Mouse (Mus musculus) gastrocnemius, adult 18-20 months (tissue): ENCODE data around the gene Hacd4. TPM values are rescaled to one million over a fixed set of nuclear protein-coding genes. Genes with fewer than 3 reads are reported as not detected.
A peak's percentile ranks its signal among the peaks of the same experiment; 100 is the strongest.
"Not testable (repeated sequence)": the region's sequence is repeated elsewhere in the genome, so short reads cannot be mapped to it uniquely, and the experiment has no call there.

ENCODE experiments used
- DNase-seq: peaks from one replicate; pipeline ENCODE4 v3.0.0; 2021; ENCODE audit warnings: low spot score
- total RNA-seq, 2 experiments: library from RNA; stranded (reverse); gene quantifications; 2 replicates each; pipeline ENCODE4 v1.2.3; 2021

The Hacd4 gene
- total RNA-seq, 2 experiments from 2014 or later = 0.84 to 0.93 TPM

DNA sequence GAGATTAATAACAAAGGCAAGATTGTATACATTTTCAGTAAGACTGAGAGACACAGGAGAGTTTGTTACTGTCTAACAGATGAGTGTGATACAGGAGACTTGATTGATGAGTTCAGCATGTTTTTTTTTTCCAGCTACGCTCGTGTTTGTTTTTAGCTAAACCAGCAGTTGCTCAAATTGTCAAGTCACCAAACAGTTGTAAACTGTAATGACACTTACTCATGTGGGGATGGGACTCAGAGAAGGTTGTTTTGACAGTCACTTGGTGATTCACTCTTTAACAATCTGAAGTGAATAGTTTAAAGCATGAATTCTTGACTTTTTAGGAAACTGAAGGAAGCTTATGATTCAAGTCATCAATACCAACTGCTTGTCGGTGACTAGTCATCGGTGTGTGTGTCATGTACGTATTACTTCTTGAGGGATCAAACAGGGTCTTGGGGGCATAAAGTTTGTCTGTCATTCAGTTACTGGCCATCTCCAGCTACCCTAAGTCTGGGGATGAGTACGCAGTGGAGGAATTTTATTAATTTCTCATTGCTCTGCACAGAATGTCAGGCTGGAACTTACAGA lies 2.0 kb downstream of the Hacd4 start:
- no peak for DNase-seq

DNA sequence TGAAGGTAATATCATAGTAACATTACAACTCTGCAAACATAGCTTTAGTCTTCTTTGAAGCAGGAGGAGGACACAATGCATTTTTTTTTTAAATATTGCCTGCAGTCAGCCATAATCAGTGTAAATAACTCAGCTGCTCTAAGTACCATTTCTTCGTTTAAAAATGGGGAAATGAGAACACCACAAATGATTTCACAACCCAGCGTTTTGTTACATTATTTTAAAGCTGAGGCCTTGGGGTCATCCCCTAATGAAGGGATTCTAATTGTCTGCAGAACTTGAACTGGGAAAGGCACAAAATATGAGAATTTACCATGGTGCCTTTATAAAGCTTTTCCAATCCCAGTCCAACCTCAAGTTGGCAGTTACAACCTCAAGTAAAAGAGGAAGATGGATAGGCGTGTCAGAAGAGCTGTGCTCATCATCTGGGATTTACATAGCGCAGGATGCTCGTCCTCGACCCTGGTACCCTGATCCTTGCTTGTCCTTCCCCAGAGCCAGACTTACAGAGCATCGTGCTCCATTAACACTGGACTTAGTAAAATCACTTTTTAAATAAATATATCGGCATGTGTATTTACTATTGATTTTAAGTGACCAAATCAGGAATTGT lies 6.2 kb downstream of the Hacd4 start:
- DNase-seq = no peak

DNA sequence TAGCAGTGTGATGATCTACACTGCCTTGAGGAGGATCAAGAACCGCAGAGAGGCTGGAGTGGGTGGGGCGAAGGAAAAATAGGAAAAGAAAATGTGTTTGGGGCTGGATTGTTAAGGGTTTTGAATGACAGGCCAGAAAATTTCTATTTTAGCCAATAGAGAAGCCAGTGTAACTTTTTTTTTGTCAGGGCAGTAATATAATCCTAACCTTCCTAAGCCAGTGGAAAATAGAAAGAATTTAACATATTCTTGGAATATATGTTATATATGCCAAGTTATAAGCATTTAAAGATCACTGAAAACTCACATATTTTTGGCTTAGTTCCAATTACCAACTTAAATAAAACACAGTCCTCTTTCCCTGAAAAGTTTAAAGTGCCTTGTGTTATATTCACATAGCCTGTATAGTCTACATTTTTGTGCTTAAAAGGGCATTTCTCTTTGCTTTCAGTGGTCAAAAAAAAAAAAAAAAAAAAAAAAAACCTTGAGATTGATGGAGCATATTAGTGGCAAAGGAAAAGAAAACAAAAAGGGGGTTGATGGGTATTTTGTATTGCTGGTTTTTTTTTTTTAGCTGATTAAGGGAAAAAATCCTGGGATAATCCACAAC lies 11.0 kb downstream of the Hacd4 start:
- DNase-seq = no peak

DNA sequence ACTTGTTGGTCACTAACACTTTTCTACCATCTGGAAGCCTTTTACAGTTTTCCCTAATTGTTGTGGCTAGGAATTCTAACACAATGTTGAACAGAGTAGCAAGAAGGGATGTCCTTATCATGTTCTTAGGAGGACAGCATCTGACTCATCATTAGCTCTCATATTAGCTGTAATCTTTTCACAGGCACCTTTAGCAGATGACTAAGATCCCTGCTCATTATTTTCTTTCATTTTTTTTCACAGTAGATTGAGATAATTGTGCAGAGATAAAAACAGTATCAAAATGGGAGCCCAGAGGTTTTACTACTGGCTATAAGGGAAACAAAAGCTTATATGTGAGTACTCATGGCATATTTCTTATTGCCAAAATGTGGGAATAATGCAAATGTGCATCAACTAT lies 14.2 kb downstream of the Hacd4 start:
- DNase-seq = no peak

DNA sequence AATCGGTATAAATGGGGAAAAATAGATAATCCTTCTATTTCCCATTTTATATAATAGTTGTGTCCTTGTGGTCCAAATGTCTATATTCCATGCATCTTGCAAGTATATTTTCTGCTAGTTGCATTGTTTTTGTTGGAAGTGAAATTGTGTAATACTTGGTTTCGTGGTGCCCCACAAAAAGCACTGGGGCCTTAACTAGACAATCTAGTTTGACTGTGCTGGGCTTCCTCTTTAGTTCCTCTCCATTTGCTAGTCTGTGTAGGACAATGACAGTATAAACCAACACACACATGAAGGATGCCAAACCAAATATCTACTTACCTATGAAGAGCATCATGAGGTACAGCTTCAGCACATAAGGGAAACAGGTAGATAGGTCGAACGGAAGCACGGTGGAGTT lies 19.4 kb downstream of the Hacd4 start:
- no peak for DNase-seq

DNA sequence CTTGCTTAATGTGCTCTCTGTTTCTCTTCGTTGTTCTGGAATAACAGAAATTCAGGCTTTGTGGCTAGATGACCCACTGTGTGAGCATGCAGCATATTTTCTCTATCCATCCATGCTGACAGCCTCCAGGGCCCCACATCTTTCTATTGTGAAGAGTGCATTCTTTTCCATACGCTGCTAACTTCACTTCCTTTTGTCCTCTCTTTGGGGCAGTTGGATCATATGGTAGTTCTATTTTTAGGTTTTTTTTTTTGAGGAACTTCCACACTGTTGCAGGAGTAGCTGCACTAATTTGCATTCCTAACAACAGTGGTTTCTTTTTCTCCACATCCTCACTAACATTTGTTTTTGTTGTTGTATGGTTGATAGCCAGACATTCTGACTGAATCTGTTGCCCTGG lies 23.7 kb downstream of the Hacd4 start:
- no peak for DNase-seq

DNA sequence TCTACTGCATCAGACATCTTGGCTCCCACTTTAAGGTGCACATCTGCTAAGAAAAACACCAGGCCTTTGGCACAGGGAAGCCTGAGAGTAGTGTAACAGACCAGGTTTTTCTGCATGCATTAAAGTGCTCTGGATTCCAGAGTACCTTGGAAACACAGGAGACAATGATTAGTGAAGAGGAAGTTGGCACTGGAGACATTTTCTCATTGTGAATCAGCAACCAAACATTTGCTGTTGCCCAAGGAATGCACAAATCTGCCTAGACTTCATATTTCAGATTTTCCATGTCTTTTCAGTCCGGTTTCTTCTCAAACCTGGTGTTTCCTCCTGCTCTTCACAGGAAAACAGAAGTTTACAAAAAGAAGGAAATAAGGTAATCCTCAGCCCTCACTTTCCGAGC lies 26.4 kb downstream of the Hacd4 start:
- DNase-seq = no peak

DNA sequence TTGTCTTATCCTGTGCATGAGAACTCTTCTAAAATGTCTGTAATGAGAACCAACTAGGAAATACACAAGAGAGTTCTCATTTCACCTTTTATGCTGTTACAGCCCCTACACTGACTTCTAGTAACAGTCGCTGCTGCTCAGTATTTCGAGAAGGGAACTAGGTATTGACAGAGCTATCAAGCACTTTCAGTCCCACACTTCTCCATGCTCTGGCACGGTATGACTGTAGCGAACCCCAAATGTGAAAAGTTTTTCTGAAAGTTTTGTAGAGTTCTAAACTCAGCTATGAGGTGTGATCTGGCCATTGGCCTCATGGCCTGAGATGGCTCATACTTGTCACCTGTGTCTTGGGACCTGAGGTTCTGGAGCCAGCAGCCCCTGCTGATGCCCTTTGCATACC lies 29.4 kb downstream of the Hacd4 start:
- no peak for DNase-seq

DNA sequence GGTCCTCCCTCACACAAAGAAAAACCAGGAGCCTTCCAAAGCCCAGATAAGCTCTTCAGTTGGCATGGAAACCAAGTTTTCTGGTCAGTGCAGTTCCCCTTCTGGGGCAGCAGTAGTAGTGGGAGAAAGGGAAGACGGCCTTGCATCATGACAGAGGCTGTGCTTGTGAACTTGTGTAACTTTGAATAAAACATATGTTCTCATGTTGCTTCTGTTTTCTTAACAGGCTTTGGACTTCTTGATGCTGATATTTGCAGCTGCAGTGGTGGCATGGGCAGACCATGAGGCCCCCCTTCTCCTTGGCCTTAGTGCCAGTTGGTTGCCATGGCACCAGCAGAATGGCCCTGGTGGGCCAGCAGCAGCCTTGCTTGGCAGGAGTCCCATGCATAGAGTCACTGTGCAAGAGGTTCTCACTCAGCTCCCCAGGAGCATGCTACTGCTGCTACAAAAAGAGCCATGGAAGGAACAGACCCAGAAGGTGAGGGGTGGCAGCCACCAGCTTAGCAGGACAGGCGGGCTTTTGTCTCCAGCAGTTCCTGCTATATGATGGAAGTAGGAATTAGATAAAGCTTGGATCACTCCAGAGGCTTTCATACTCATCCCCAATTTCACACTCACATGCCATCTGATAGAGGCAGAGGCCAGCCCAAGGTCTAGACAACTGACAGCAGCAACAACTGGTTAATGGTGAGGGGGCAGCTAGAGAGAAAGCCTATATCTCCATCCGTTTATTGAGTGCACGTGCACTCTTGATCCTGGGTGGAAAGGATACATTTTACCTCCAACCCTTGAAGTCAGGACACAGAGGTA lies 31.6 kb downstream of the Hacd4 start:
- peak; percentile 5 for DNase-seq

DNA sequence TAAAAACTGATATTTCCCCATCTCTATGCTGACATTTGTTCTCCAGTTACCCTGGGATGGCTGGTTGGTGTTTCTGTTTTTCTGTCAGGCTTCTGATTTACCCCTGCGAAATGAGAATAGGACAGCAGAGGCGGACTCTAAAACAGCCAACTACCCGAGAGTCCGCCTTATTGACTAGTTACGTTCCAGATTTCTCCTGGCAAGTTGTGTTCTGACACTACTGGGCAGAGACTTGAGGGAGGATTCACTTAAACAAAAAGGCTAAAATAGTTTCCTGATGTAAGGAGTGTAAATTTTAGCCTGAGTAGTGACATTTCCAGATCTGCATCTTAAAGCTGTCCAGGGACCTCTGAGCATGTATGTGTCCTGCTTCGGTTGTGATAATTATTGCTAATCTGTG lies 35.8 kb downstream of the Hacd4 start:
- DNase-seq = no peak

DNA sequence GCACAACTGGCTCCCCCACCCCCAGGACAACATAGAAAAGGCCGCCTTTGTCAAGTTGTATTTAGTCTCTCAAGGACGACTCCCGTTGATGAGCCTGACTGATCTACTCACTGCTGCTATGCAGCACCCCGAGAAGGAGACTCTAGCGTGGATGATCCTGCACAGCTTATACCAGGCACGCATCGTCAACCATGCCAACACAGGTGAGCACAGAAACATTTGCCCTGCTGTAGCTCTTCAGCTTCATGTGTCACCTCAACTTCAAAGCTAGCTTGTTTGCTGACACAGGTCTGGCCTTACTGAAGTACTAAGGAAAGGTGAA lies 37.8 kb downstream of the Hacd4 start:
- no peak for DNase-seq

DNA sequence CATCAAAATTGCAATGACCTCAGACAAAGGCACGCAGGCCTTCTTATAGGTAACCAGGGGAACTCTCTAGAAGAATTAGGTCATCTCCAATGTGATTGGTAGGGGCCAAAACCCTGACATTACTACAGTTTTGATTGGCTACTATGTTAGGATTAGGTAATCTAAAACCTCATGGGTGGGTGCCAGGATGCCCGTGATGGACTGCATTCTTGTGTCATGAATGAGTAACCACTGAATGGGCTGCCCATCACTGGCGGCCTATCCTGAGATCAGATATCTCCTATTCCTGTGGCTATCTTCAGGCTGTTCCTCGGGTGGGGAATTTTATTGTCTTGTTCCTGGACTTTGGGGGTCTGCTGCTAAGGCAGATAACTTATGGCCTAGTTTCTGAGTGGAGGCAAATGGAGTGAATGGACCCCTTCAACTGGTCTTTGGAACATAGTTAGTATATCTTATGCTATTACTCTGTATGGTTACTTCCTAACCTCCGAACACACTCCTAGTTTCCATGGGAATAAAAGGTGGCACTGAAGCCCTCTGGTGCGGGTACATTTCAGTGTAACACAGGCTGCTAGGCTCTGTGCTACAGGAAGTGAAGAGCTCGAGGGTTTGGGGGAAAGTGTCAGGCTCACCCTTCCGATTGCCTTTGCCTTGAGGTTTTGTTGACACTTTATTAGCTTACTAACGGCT lies 38.3 kb downstream of the Hacd4 start:
- DNase-seq = no peak

DNA sequence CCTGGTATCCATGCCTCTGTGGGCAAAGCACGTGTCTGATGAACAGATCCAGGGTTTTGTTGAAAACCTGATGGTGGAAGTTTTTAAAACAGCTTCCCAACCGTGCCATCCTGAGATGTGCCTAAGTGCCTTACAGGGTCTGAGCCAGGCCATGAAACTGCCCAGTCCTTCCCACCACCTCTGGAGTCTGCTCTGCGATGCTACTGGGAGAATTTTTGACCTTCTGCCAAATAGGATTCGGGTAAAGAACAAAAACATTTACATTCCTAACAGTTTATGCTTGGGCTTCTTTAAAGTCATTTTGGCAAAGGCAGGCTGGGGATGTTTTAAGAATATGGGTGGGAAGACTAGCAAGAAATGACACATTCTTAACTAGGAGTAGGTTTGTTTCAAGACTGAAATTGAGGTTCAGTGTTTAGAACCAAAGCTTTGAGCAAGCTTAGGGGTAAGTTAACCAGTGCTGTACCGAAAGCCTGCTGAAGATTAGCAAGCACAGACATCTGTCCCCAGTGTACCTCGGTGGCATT lies 41.7 kb downstream of the Hacd4 start:
- DNase-seq = no peak

DNA sequence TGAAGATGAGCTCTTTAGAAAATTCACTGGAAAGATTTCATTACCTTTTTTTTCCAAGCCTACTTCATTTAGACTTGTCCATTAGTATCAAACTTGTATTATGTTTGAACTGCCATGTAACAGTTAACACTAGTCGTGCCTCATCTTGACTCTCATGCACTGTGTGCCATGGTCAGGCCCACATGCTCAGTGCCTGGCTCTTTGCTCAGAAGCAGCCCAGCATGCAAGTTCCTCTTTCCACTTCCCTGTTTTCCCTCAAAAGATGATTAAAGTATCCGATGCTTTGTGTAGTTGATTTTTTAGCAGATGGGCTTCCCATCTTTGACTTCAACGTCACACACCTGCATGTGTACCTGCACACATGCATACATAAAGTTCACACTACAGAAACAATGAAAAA lies 43.0 kb downstream of the Hacd4 start:
- DNase-seq = no peak

DNA sequence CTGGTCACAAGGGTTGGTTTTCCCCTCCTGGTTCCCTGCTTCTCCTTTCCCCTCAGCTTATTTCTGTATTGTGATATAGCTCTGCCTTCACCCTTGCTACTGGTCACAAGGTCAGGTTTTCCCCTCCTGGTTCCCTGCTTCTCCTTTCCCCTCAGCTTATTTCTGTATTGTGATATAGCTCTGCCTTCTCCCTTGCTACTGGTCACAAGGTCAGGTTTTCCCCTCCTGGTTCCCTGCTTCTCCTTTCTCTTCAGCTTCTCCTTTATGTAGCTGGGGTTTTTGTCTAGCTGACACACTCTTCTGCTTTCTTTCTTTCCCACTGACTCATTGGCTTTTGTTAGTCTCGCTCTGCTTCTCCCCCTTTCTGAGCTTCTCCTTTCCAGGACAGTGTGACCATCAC lies 48.1 kb downstream of the Hacd4 start:
- DNase-seq = not testable (repeated sequence)

DNA sequence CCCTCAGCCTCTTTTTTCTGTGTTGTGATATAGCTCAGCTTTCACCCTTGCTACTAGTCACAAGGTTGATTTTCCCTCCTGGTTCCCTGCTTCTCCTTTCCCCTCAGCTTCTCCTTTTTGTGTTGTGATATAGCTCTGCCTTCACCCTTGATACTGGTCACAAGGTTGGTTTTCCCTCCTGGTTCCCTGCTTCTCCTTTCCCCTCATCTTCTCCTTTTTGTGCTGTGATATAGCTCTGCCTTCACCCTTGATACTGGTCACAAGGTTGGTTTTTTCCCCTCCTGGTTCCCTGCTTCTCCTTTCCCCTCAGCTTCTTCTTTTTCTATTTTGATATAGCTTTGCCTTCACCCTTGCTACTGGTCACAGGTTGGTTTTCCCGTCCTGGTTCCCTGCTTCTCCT lies 48.7 kb downstream of the Hacd4 start:
- no peak for DNase-seq

DNA sequence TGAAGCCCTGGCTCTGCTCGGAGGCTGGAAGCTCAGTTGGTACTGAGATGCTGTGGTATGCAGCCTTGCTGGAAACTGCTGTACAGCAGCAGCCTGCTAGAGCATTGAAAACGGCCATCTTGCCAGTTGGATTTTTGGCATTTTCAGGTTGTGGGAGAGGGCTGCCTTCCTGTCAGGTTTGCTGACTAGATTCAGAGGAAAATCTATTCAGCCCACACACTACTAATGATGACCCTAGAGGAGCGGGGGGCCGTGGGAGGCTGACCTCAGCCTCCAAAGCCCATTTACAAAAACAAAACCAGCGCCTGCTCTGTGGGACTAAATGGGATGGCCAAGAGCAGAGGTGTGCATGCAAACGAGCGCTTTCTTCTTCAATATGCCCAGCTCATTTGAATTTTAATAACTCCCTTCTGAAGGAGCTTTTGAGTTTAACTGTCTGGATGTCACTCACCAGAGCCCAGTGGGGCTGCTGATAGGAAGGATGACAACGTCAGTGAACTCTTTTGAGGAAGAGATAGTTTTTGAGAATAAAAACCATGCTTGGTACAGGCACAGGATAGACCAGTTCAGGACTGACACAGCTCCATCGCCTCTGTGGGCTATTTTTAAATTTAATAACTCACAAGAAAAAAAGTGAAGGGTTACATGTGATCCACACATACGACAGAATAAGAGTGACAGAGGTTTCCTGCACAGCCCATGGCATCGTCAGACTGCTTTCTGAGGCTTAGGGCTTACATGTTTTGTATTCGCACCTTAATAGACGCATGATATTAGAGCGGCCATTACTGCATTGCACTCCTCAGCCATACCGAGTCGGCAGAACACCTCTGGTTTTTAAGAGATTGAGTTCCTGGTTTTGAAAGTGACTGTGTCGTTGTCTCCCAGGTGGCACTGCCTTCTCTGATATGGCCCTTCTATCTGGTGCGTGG lies 66.2 kb downstream of the Hacd4 start:
- DNase-seq = no peak

DNA sequence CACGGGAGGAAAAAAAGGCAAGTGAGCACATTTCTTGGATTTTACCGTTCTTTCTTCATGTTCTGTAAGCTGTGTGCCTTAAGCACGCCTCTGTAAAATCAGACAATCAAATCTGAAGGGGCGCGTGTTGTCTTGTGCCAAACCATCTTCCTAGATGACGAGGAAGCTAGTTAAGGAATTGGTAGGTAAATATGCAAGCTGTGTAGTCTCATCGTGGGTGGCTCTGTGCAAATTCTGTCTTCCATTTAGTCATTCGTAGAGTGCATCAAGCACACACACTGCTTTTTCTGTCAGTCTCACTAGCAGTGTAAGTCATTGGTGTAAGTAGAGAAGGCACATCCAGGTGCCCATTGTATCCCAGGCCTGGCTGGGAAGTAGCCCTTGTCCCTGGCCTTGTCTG lies 67.9 kb downstream of the Hacd4 start:
- no peak for DNase-seq

DNA sequence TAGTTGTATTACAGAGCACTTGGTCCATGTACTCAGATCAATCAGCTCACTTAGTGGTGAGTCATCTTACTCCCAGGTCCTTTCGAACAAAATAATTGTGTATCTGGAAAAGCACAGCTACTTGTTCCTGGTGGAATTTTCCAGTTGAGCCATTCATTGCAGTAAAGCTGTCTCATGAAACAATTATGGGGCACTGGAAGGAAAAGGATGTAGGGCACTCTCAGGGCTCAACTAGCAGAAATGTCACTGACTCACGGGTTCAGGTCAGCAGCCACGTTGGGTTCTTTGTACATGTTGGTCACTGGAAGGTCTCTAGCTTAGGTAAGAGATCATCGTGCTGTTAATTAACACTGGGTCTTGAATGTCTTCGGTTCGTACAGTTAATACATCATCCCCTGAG lies 68.8 kb downstream of the Hacd4 start:
- DNase-seq = no peak

DNA sequence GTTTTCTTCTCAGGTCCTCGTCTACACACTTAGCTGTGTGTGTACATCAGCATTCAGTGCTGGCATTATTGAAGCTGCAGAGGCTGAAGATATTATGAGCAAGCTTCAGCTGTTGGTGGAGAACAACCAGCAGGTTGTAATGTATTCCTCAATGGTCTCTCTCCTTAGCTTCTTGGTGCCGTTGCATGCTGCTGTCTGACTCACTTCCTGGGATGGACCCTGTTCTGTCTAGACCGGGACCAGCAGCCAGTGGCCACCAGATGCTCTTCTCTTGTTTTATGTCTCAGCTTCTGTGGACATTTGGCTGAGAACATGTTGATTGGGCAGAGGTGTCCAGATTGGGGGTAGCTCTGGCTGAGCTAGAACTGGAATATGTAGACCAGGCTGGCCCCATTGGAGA lies 81.3 kb downstream of the Hacd4 start:
- DNase-seq = no peak

DNA sequence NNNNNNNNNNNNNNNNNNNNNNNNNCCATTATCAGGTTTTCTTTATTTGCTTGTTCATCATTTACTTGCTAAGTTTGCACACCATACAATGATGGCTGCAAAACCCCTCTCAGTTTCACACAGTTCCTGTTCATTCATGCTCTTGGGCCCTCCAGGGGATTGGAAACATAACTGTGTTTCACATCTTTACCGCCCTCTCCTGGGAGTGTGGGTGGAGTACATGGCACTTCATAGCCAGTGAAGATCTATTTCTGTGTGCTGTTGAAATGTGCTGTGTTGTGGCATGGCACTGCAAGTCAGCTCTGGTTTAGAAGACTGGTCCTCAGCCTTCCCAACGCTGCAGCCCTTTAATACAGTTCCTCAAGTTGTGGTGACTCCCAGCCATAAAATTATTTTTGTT lies 82.1 kb downstream of the Hacd4 start:
- DNase-seq = no peak
